Mouse (Mus musculus): ENCODE results near the gene A930017K11Rik.

GRCm38 (mm10) chr17:25954671-25955070, 2.3 kb upstream of the A930017K11Rik start:
- no peak for TF ChIP-seq GATA1 (IDR thresholded peaks at IDR 0.05; ENCODE audit: low read length)
- TF ChIP-seq TAL1 (IDR thresholded peaks at IDR 0.05; ENCODE audit: low read length): no peak

Data from erythroblast, embryonic 14.5 days (primary cell).